Mouse (Mus musculus) heart, adult 8-10 months (tissue): ENCODE results near the gene Cstf2. TPM values are rescaled to one million over a fixed set of nuclear protein-coding genes. Genes with fewer than 3 reads are reported as not detected.
A peak's percentile ranks its signal among the peaks of the same experiment; 100 is the strongest.

Experiments
- DNase-seq: peaks from one replicate; pipeline ENCODE4 v3.0.0; 2022; ENCODE audit warnings: low spot score
- microRNA-seq: library from miRNA; unstranded; fragments of <30 nt; microRNA quantifications from one replicate; pipeline ENCODE4 v1.2.0, GENCODE M21; 2022
- total RNA-seq, 4 experiments: library from RNA; stranded (reverse); gene quantifications; 2 replicates each; pipeline ENCODE4 v1.2.4; 2022

Cstf2 gene
- 10 to 100 TPM; 10.5 to 15.1 (median 12.3) TPM for total RNA-seq

- peak; percentile 93 for DNase-seq
Observed at GRCm38 (mm10) chrX:134058987-134059712, at the start of gene Cstf2. Gene Cstf2, plus strand, starts transcription at chrX:134059187.

- DNase-seq: peak; percentile 72
Observed at GRCm38 (mm10) chrX:134019005-134019404, 40.0 kb upstream of the Cstf2 start.

- peak; percentile 42 for DNase-seq
Observed at GRCm38 (mm10) chrX:134020664-134021063, 38.3 kb upstream of the Cstf2 start.

- no peak for DNase-seq
Observed at GRCm38 (mm10) chrX:134048994-134049393, 10.0 kb upstream of the Cstf2 start.

- DNase-seq: peak; percentile 6
Observed at GRCm38 (mm10) chrX:134056897-134057296, 2.1 kb upstream of the Cstf2 start.

- no peak for DNase-seq
Observed at GRCm38 (mm10) chrX:134058040-134058875, 729 bp upstream of the Cstf2 start.

GRCm38 (mm10) chrX:134059764-134060163 is 777 bp downstream of the Cstf2 start:
- no peak for DNase-seq

GRCm38 (mm10) chrX:134085453-134085852 is 26.5 kb downstream of the Cstf2 start:
- no peak for DNase-seq

GRCm38 (mm10) chrX:134102641-134103040 is 43.7 kb downstream of the Cstf2 start:
- no peak for DNase-seq

- DNase-seq: no peak
Observed at GRCm38 (mm10) chrX:134111767-134112166, 52.8 kb downstream of the Cstf2 start.

- no peak for DNase-seq
Observed at GRCm38 (mm10) chrX:134116417-134116816, 57.4 kb downstream of the Cstf2 start.

GRCm38 (mm10) chrX:134128549-134128948 is 69.6 kb downstream of the Cstf2 start:
- DNase-seq: no peak

GRCm38 (mm10) chrX:134132295-134132694 is 73.3 kb downstream of the Cstf2 start:
- peak; percentile 0 for DNase-seq

- DNase-seq: no peak
Observed at GRCm38 (mm10) chrX:134133821-134134220, 74.8 kb downstream of the Cstf2 start.

Small RNA genes within 50 kb of the gene (microRNA-seq; reads per million reads assigned to microRNA genes)
- gene Mir3112: not detected

Other genes with a start within 250 kb of the Cstf2 start
- gene Tnmd, start 208.2 kb upstream of the Cstf2 start, total RNA-seq: under 1 TPM in 1 of 4 experiments, not detected in 3; 0.38 TPM
- gene Tspan6, start 160.8 kb upstream of the Cstf2 start, total RNA-seq: 1 to 10 TPM; 5.5 to 7.5 (median 6.9) TPM
- 1 to 10 TPM; 2.2 to 5.2 (median 3.0) TPM for gene Srpx2, start 150.8 kb upstream of the Cstf2 start, total RNA-seq
- 1 to 10 TPM; 1.2 to 2.8 (median 2.3) TPM for gene Sytl4, start 77.4 kb upstream of the Cstf2 start, total RNA-seq
- 1 to 10 TPM in 3 of 4 experiments, under 1 TPM in 1; 0.98 to 1.8 (median 1.4) TPM for gene Xkrx, start 102.9 kb downstream of the Cstf2 start, total RNA-seq
- not detected for gene Arl13a, start 128.3 kb downstream of the Cstf2 start, total RNA-seq
- under 1 TPM in 2 of 4 experiments, not detected in 2; 0.47 to 0.59 TPM for gene Nox1, start 162.8 kb downstream of the Cstf2 start, total RNA-seq
- 10 to 100 TPM; 36.6 to 58.7 (median 49.6) TPM for gene Trmt2b, start 217.8 kb downstream of the Cstf2 start, total RNA-seq
- 1 to 10 TPM in 3 of 4 experiments, under 1 TPM in 1; 0.63 to 2.1 (median 1.9) TPM for gene Tmem35a, start 236.0 kb downstream of the Cstf2 start, total RNA-seq
- under 1 TPM in 3 of 4 experiments, not detected in 1; 0.09 to 0.43 (median 0.12) TPM for gene Cenpi, start 248.9 kb downstream of the Cstf2 start, total RNA-seq